Mouse (Mus musculus): ENCODE results near the gene Isg15.
"Not testable (repeated sequence)": the region's sequence is repeated elsewhere in the genome, so short reads cannot be mapped to it uniquely, and the experiment has no call there.

The Isg15 gene

DNA sequence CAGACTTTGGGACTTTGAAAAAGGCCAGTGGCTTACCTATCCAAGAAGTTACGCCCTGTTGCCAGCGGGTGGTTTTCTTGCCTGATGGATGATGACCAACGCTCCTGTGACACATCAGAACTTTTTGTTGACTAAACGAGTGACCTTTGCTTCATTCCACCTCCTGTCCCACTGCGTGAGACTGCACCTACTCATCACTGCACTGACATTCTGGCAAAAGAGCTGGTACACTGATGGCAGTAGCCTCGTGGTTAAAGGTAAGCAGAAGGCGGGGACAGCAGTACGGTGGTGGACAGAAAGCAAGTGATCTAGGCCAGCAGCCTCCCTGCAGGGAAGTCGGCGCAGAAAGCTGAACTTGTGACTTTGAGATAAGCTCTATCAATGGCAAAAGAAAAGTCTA lies 49.7 kb downstream of the Isg15 start:
- DNase-seq: not testable (repeated sequence)

Data from lung, postnatal 4 days (tissue).